Mouse (Mus musculus): ENCODE measurements around the gene Socs1. TPM values are rescaled to one million over a fixed set of nuclear protein-coding genes. Genes with fewer than 3 reads are reported as not detected.

The Socs1 gene
- total and polyA plus RNA-seq, 2 experiments from 2014 or later = 4.8 to 5.8 TPM

DNA sequence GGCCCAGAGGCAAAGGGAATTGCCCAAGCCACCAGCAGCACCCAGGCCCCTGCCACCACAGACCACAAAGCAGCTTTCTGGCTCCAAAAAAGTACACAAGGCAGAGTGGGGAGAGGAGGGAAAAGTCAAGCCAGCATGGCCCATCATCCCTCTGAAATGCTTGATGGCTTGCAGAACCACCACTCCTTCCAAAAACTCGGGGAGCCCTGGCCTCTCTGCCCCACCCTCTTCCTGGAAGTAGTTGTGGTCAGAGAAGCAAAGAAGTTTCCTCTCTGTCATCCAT lies 2.2 kb downstream of the Socs1 start:
- peak overlapping the region; percentile 99 for H3K4me2 ChIP-seq (ENCODE audit: low read depth, low read length)
- H3K4me1 ChIP-seq (ENCODE audit: insufficient read depth, low read length) = peaks cover 7% of the 10 kb centered on the region
- no peak overlapping the region for H3K9ac ChIP-seq (replicated peaks; ENCODE audit: low read length)
- 48% methylated on average over 1 of the region's 1 CpGs for WGBS
- no peak for TF ChIP-seq CTCF (IDR thresholded peaks at IDR 0.05; ENCODE audit: low read depth)
- H3K27ac ChIP-seq = no peak overlapping the region
- DNase-seq (ENCODE audit: low spot score) (no peak), ATAC-seq (no peak)
- H3K9me3 ChIP-seq (ENCODE audit: low read length) = no peaks in the 10 kb centered on the region
- H3K36me3 ChIP-seq (ENCODE audit: insufficient read depth, low read length) = no peaks in the 10 kb centered on the region
- H3K27me3 ChIP-seq (ENCODE audit: insufficient read depth, low read length) = no peaks in the 10 kb centered on the region
- H3K4me3 ChIP-seq (ENCODE audit: low read length) = no peak overlapping the region

- whole genome bisulfite sequencing = 44% methylated on average over 6 of the region's 6 CpGs
- H3K4me2 ChIP-seq (ENCODE audit: low read depth, low read length) = peak overlapping the region; percentile 99
- peaks cover 7% of the 10 kb centered on the region for H3K4me1 ChIP-seq (ENCODE audit: insufficient read depth, low read length)
- TF ChIP-seq CTCF (IDR thresholded peaks at IDR 0.05; ENCODE audit: low read depth) = no peak
- H3K27ac ChIP-seq = no peak overlapping the region
- no peaks in the 10 kb centered on the region for H3K9me3 ChIP-seq (ENCODE audit: low read length)
- H3K36me3 ChIP-seq (ENCODE audit: insufficient read depth, low read length) = no peaks in the 10 kb centered on the region
- no peak for ATAC-seq
- no peak overlapping the region for H3K4me3 ChIP-seq (ENCODE audit: low read length)
- H3K9ac ChIP-seq (replicated peaks; ENCODE audit: low read length) = no peak overlapping the region; the same call in 1 of the 2 replicates
- no peak for DNase-seq (ENCODE audit: low spot score)
- H3K27me3 ChIP-seq (ENCODE audit: insufficient read depth, low read length) = no peaks in the 10 kb centered on the region
Observed at GRCm38 (mm10) chr16:10782377-10783151, 2.8 kb downstream of the Socs1 start.

DNA sequence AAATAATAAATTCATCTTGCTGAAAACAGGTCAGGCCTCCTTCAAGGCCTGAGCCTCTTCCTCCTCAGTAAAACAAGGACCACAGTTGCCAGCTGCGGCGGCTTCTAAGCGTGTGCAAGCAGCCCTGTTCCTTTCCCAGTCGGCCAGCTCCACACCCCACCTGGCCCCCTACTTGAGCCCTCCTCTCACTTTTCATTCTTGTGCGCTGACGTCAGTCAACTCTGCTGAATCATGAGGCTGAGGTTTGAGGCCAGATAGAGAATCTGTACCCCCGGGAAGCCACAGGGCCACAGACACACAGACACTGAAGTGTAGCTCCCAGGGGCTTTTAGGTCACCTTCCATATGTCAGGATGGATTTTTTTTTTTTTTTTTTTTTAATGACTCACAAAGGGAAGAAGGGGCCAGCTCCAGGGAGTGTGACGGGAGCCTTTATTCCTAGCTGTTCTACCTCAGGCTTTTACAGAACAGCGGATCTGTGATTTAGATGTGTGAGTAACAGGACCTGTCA lies 3.4 kb downstream of the Socs1 start:
- WGBS = 52% methylated on average over 9 of the region's 9 CpGs

DNA sequence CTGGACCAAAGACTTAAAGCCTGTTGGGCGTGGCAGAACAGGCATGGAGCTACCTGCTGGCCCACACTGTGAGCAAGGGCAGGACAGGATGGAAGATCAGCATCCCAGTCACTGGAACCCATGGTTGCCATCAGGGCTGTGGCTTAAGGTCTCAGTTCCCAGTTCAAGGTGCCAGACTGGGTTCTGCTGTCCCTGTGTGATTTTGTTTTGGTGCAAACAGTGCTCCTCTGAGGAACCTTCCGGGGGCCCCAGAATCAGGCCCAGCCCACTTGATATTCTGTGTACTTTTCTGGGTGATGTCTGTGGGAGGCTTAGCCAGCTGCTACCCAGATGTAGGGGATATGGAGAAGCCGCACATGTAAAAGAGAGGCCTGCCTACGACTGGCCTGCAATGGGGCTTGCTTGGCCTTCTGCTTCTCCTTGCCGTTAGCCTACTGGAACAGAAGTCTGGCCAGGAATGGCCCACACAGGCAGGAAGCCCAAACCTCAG lies 4.7 kb downstream of the Socs1 start:
- ATAC-seq (no peak), DNase-seq (ENCODE audit: low spot score) (no peak)
- Histone ChIP-seq H3K4me2 (ENCODE audit: low read depth, low read length) (no peak overlapping the region), H3K9me3 (ENCODE audit: low read length) (no peaks in the 10 kb centered on the region), H3K27ac (no peak overlapping the region), H3K27me3 (ENCODE audit: insufficient read depth, low read length) (no peaks in the 10 kb centered on the region), H3K36me3 (ENCODE audit: insufficient read depth, low read length) (no peaks in the 10 kb centered on the region), H3K4me3 (ENCODE audit: low read length) (no peak overlapping the region), H3K4me1 (ENCODE audit: insufficient read depth, low read length) (peaks cover 4% of the 10 kb centered on the region; the same call in 1 of the 2 replicates), H3K9ac (replicated peaks; ENCODE audit: low read length) (no peak overlapping the region)
- 76% methylated on average over 5 of the region's 5 CpGs for WGBS
- TF ChIP-seq CTCF (IDR thresholded peaks at IDR 0.05; ENCODE audit: low read depth) = no peak

More for the DNA sequence above, 3.4 kb downstream of the Socs1 start:
- no peaks in the 10 kb centered on the region for H3K9me3 ChIP-seq (ENCODE audit: low read length)
- H3K36me3 ChIP-seq (ENCODE audit: insufficient read depth, low read length) = no peaks in the 10 kb centered on the region
- H3K4me2 ChIP-seq (ENCODE audit: low read depth, low read length) = no peak overlapping the region
- H3K4me3 ChIP-seq (ENCODE audit: low read length) = no peak overlapping the region
- no peak for DNase-seq (ENCODE audit: low spot score)
- H3K27me3 ChIP-seq (ENCODE audit: insufficient read depth, low read length) = no peaks in the 10 kb centered on the region
- no peak for TF ChIP-seq CTCF (IDR thresholded peaks at IDR 0.05; ENCODE audit: low read depth)
- no peak overlapping the region for H3K9ac ChIP-seq (replicated peaks; ENCODE audit: low read length)
- H3K27ac ChIP-seq = no peak overlapping the region
- no peak for ATAC-seq
- H3K4me1 ChIP-seq (ENCODE audit: insufficient read depth, low read length) = peaks cover 7% of the 10 kb centered on the region

GRCm38 (mm10) chr16:10777579-10778160 lies 7.7 kb downstream of the Socs1 start:
- H3K9me3 ChIP-seq (ENCODE audit: low read length) = no peaks in the 10 kb centered on the region
- WGBS = 66% methylated on average over 5 of the region's 5 CpGs
- no peaks in the 10 kb centered on the region for H3K36me3 ChIP-seq (ENCODE audit: insufficient read depth, low read length)
- DNase-seq (ENCODE audit: low spot score) (no peak), ATAC-seq (no peak)
- H3K4me3 ChIP-seq (ENCODE audit: low read length) = no peak overlapping the region
- no peak overlapping the region for H3K27ac ChIP-seq
- H3K9ac ChIP-seq (replicated peaks; ENCODE audit: low read length) = no peak overlapping the region
- TF ChIP-seq CTCF (IDR thresholded peaks at IDR 0.05; ENCODE audit: low read depth) = no peak
- H3K4me2 ChIP-seq (ENCODE audit: low read depth, low read length) = no peak overlapping the region
- no peaks in the 10 kb centered on the region for H3K27me3 ChIP-seq (ENCODE audit: insufficient read depth, low read length)
- no peaks in the 10 kb centered on the region for H3K4me1 ChIP-seq (ENCODE audit: insufficient read depth, low read length)

DNA sequence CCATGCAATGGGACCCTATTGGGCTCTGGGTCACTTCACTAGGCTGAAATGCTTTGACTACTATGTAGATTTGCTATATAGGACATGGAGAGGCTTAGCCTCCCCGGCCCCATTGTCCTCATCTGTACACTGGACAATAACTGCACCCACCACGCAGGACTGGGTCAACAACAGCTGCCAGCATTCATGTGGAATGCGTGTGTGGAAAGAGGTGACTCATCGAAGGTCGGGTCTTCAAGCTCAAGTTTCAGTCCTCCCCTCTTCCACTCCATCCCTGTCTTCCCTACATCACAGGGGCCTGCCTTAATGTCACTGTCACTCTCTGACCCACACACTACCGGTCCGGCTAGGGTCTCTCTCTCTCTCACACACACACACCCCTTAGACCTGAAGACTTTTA lies 9.0 kb downstream of the Socs1 start:
- H3K27ac ChIP-seq = no peak overlapping the region
- H3K4me1 ChIP-seq (ENCODE audit: insufficient read depth, low read length) = no peaks in the 10 kb centered on the region
- no peaks in the 10 kb centered on the region for H3K9me3 ChIP-seq (ENCODE audit: low read length)
- no peak overlapping the region for H3K9ac ChIP-seq (replicated peaks; ENCODE audit: low read length)
- DNase-seq (ENCODE audit: low spot score) (no peak), ATAC-seq (no peak)
- H3K4me3 ChIP-seq (ENCODE audit: low read length) = no peak overlapping the region
- no peak overlapping the region for H3K4me2 ChIP-seq (ENCODE audit: low read depth, low read length)
- no peaks in the 10 kb centered on the region for H3K27me3 ChIP-seq (ENCODE audit: insufficient read depth, low read length)
- 70% methylated on average over 7 of the region's 7 CpGs for whole genome bisulfite sequencing
- H3K36me3 ChIP-seq (ENCODE audit: insufficient read depth, low read length) = no peaks in the 10 kb centered on the region
- TF ChIP-seq CTCF (IDR thresholded peaks at IDR 0.05; ENCODE audit: low read depth) = no peak

DNA sequence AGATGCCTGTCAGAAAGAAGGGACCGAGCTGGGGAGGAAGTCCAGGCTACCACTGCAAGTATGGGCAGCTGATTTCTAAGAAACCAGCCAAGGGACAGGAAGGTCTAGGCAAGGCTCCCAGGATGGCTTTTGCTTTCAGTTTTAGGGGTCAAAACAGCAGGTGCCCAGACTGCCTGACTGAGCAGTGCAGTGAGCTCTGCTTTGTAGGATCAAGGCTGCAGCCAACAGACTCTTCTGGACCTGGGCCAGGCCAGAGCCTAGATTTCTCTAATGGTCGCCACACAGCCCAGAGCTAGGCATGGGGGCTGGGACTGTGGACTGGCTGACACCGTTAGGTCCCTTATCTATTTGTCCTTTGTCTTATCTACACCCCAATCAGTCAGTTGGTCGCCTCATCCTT lies 10.6 kb downstream of the Socs1 start:
- 65% methylated on average over 4 of the region's 4 CpGs for WGBS
- ATAC-seq (no peak), DNase-seq (ENCODE audit: low spot score) (no peak)
- Histone ChIP-seq H3K27ac (no peak overlapping the region), H3K4me1 (ENCODE audit: insufficient read depth, low read length) (no peaks in the 10 kb centered on the region), H3K4me2 (ENCODE audit: low read depth, low read length) (no peak overlapping the region), H3K4me3 (ENCODE audit: low read length) (no peak overlapping the region), H3K36me3 (ENCODE audit: insufficient read depth, low read length) (no peaks in the 10 kb centered on the region), H3K9me3 (ENCODE audit: low read length) (no peaks in the 10 kb centered on the region), H3K9ac (replicated peaks; ENCODE audit: low read length) (no peak overlapping the region), H3K27me3 (ENCODE audit: insufficient read depth, low read length) (no peaks in the 10 kb centered on the region)
- TF ChIP-seq CTCF (IDR thresholded peaks at IDR 0.05; ENCODE audit: low read depth) = no peak

Measured in hindbrain, postnatal 0 days (tissue).